Mouse (Mus musculus) stomach, postnatal 0 days (tissue): ENCODE measurements around the gene Trim17. TPM values are rescaled to one million over a fixed set of nuclear protein-coding genes. Genes with fewer than 3 reads are reported as not detected.

Experiments used
- ATAC-seq: fragments of 200-750 bp; cut with Nextera tagmentation; 2 replicates; pipeline ENCODE4 v1.8.0; 2017; ENCODE audit not compliant: low FRiP score, low TSS enrichment
- DNase-seq: peaks from one replicate; pipeline ENCODE4 v3.0.0-alpha.2; 2016; ENCODE audit warnings: low spot score
- H3K27ac ChIP-seq: fragments of 300-500 bp; sonication (generic); replicated peaks from 2 replicates; pipeline ENCODE4 v1.5.1; 2014; ENCODE audit warnings: mild to moderate bottlenecking, control low read depth
- H3K27me3 ChIP-seq: fragments of 300-500 bp; sonication (generic); 2 replicates; pipeline ENCODE4 v1.6.1; 2014; ENCODE audit warnings: low read length; ENCODE audit not compliant: control insufficient read depth, insufficient read depth
- H3K36me3 ChIP-seq: fragments of 300-500 bp; sonication (generic); 2 replicates; pipeline ENCODE4 v1.6.1; 2014; ENCODE audit warnings: low read length, mixed read lengths; ENCODE audit not compliant: control insufficient read depth, insufficient read depth
- H3K4me1 ChIP-seq: fragments of 300-500 bp; sonication (generic); replicated peaks from 2 replicates; pipeline ENCODE4 v1.6.1; 2014; ENCODE audit warnings: antibody characterized with exemption; ENCODE audit not compliant: control insufficient read depth, insufficient read depth
- H3K4me2 ChIP-seq: fragments of 300-500 bp; sonication (generic); replicated peaks from 2 replicates; pipeline ENCODE4 v1.6.1; 2014; ENCODE audit warnings: low read depth, mild to moderate bottlenecking, control low read depth, moderate library complexity
- H3K4me3 ChIP-seq: fragments of 300-500 bp; sonication (generic); 2 replicates; pipeline ENCODE4 v1.5.1; 2014; ENCODE audit warnings: low read depth, low read length, control low read depth
- H3K9ac ChIP-seq: fragments of 300-500 bp; sonication (generic); 2 replicates; pipeline ENCODE4 v1.6.1; 2014; ENCODE audit warnings: mild to moderate bottlenecking, low read length, control low read depth, mixed read lengths
- H3K9me3 ChIP-seq: fragments of 300-500 bp; sonication (generic); 2 replicates; pipeline ENCODE4 v1.6.1; 2016; ENCODE audit warnings: low read length; ENCODE audit not compliant: control insufficient read depth
- CTCF ChIP-seq: IDR thresholded peaks from 2 replicates; pipeline ENCODE4 v1.5.1; 2016; ENCODE audit warnings: antibody characterized with exemption, low read depth, mild to moderate bottlenecking, moderate library complexity
- EP300 ChIP-seq: optimal IDR thresholded peaks from 2 replicates; pipeline ENCODE3; 2016; ENCODE audit warnings: antibody characterized with exemption
- WGBS: fragments of 180-500 bp; shearing (Covaris S2); extraction: QIAGEN DNeasy Blood & Tissue Kit; methylation state at CpG from one replicate; pipeline ENCODE4 v1.1.7; 2014; 5-methylcytosine and 5-hydroxymethylcytosine counted together
- polyA plus RNA-seq: library from polyadenylated mRNA; unstranded; fragments of >200 nt; fragmentation: Nextera tagmentation; extraction: Ambion mirVana; gene quantifications from 2 replicates; pipeline ENCODE4 v1.2.1, GENCODE M21; 2015

Gene Trim17
- polyA plus RNA-seq, 1 experiment from 2014 or later = 0.08 TPM

- no peak overlapping the region for H3K9ac ChIP-seq
- H3K4me2 ChIP-seq = no peak overlapping the region
- ATAC-seq (no peak), DNase-seq (no peak)
- TF ChIP-seq CTCF (no peak), EP300 (no peak)
- H3K4me3 ChIP-seq = no peak overlapping the region
- 59% methylated on average over 6 of the region's 6 CpGs for WGBS
- H3K27ac ChIP-seq = no peak overlapping the region
- peaks cover 2% of the 10 kb centered on the region; the same call in 1 of the 2 replicates for H3K36me3 ChIP-seq
- no peaks in the 10 kb centered on the region for H3K9me3 ChIP-seq
- no peaks in the 10 kb centered on the region for H3K4me1 ChIP-seq
- no peaks in the 10 kb centered on the region for H3K27me3 ChIP-seq
These were observed 38.7 kb downstream of the Trim17 start for GRCm38 (mm10) chr11:58993091-58993670.

DNA sequence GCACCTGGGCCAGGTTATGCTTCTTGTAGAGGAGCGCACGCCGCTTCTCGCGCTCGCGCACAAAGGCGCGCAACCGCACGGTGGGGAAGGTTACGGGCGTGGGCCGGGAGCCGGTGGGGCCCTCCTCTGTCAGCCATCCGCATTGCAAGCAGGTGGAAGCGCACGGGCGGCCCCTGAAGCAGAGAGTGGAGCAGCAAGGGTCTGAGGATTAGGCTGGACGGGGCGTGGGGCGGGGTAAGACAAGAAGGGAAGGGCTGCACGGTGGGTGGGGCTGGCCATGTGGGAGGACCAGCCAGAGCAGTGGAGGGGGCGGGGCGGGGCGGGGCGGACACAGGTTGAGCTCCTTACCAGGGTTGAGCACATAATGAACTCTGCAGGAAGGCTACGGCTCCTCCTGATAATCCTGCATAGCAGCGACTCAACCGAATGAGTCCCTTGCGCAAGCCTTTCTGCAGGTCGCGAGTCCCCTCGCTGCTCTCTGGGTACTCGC is 39.9 kb downstream of the Trim17 start:
- peak; percentile 75 for ATAC-seq
- H3K9ac ChIP-seq = no peak overlapping the region

DNA sequence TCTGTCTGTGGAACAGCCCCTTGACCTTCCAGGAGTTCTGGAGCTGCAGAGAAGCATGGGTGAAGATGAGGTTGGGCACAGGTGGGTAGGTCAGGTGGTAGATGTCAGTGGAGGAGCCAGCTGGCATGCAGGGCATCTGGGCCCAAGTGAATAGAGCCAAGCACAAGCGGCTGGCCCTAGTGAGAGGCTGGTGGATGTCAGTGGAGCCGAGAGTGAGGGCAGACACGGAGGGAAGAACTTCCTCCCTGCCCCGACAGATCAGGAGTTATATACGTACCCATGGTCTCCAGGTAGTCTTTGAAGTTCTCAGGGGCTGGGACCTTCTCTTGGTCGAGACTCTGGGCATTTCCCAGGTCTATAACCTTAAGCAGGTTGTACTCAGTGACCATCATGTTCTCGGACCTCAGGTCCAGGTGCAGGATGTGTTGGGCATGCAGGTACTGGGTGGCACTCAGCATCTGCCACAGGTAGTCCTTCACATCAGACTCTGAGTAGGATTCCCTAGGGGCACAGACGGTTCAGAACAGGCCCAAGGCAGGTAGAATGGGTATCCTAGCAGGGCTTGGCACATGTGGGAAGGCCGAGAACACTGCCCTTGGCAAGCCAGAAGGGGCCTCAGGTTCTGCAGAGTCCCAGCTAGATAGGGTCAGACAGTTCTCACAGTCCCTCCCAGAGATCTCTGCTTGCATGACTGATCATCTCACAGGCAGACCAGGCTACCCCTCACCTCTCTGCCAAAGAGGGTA is 40.7 kb downstream of the Trim17 start:
- H3K4me1 ChIP-seq = no peaks in the 10 kb centered on the region
- H3K4me2 ChIP-seq = peak overlapping the region; percentile 63; the same call in 1 of the 2 replicates
- H3K36me3 ChIP-seq = peaks cover 2% of the 10 kb centered on the region; the same call in 1 of the 2 replicates
- no peak for ATAC-seq
- no peaks in the 10 kb centered on the region for H3K27me3 ChIP-seq
- no peak overlapping the region for H3K27ac ChIP-seq
- 85% methylated on average over 9 of the region's 9 CpGs for WGBS
- no peaks in the 10 kb centered on the region for H3K9me3 ChIP-seq
- H3K9ac ChIP-seq = no peak overlapping the region
- no peak for TF ChIP-seq EP300
- no peak for TF ChIP-seq CTCF
- no peak for DNase-seq
- no peak overlapping the region for H3K4me3 ChIP-seq

More for the DNA sequence above, 39.9 kb downstream of the Trim17 start:
- Histone ChIP-seq H3K4me2 (peak overlapping the region; percentile 63), H3K9me3 (no peaks in the 10 kb centered on the region), H3K4me3 (peak overlapping the region; percentile 35; the same call in 1 of the 2 replicates), H3K36me3 (peaks cover 2% of the 10 kb centered on the region; the same call in 1 of the 2 replicates), H3K27ac (no peak overlapping the region), H3K4me1 (no peaks in the 10 kb centered on the region), H3K27me3 (no peaks in the 10 kb centered on the region)
- peak; percentile 46 for TF ChIP-seq CTCF
- no peak for TF ChIP-seq EP300
- DNase-seq = peak; percentile 83
- WGBS = 3% methylated on average over 33 of the region's 35 CpGs

- peaks cover 1% of the 10 kb centered on the region; the same call in 1 of the 2 replicates for H3K36me3 ChIP-seq
- no peak for DNase-seq
- TF ChIP-seq EP300 (no peak), CTCF (peak; percentile 21; the same call in 1 of the 2 replicates)
- no peak overlapping the region for H3K9ac ChIP-seq
- H3K4me2 ChIP-seq = no peak overlapping the region
- no peak overlapping the region for H3K27ac ChIP-seq
- WGBS = 53% methylated on average over 12 of the region's 12 CpGs
- no peaks in the 10 kb centered on the region for H3K27me3 ChIP-seq
- ATAC-seq = no peak
- no peaks in the 10 kb centered on the region for H3K4me1 ChIP-seq
- no peaks in the 10 kb centered on the region for H3K9me3 ChIP-seq
- H3K4me3 ChIP-seq = no peak overlapping the region
These were observed 41.4 kb downstream of the Trim17 start for GRCm38 (mm10) chr11:58995807-58996370.

- WGBS = 74% methylated on average over 5 of the region's 5 CpGs
- DNase-seq (no peak), ATAC-seq (no peak)
- Histone ChIP-seq H3K4me1 (no peaks in the 10 kb centered on the region), H3K9me3 (no peaks in the 10 kb centered on the region), H3K27ac (no peak overlapping the region), H3K36me3 (no peaks in the 10 kb centered on the region), H3K27me3 (no peaks in the 10 kb centered on the region), H3K4me2 (no peak overlapping the region), H3K9ac (no peak overlapping the region), H3K4me3 (no peak overlapping the region)
- TF ChIP-seq CTCF = no peak
These were observed 43.1 kb downstream of the Trim17 start for GRCm38 (mm10) chr11:58997541-58997940.
